Mouse (Mus musculus) brain, embryonic 14.5 days (tissue): ENCODE results near the gene Sbf2.

Experiments
- CTCF ChIP-seq: fragments of 200-500 bp; IDR thresholded peaks from 2 replicates; pipeline ENCODE4 v1.5.1; 2012; ENCODE audit warnings: inconsistent platforms, mild to moderate bottlenecking, moderate library complexity, borderline replicate concordance; ENCODE audit not compliant: insufficient read depth, insufficient read length; ENCODE audit errors: extremely low read depth
- POLR2A ChIP-seq: fragments of 200-500 bp; IDR thresholded peaks from 2 replicates; pipeline ENCODE4 v1.6.1; 2012; ENCODE audit warnings: mild to moderate bottlenecking, inconsistent platforms, borderline replicate concordance; ENCODE audit not compliant: poor library complexity, insufficient read depth, insufficient read length, severe bottlenecking; ENCODE audit errors: extremely low read depth

DNA sequence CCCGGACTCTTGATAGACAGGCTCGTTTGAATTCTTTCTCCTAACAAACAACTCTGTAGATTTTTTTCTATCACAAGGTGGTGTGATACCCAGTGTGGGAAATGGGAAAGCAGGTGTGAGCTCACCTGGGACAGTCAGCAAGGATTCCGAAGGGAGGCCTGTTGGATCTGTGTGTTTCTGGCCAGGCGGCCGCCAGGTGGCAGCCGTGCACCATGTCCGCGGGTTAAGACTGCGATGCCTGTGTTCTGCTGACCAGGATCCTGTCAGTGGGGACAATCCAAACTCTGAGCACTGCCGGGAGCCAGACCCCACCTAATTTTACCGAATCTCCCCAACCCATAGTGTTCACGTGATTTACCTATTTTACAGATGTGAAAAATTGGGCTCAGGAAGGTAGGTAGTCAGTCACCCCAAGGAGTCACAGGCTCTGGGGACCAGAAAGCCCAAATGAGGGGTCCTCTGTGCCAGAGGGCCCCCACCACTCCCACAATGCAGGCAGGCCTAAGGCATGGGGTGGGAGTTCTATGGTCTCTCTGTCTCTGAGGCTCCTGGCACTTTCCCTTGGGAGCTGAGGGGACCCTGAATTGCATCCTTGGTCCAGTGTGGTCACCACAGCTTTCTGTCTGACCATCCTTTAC, 327.8 kb downstream of the Sbf2 start:
- TF ChIP-seq CTCF (peak; percentile 98), POLR2A (no peak)
